Mouse (Mus musculus): ENCODE measurements at regions not wholly inside any gene's neighbourhood (a gene's known extent, or its start where the extent isn't known, plus 50 kb on each side); places are given as distances from the start of the nearest gene placed in this dataset.

DNA sequence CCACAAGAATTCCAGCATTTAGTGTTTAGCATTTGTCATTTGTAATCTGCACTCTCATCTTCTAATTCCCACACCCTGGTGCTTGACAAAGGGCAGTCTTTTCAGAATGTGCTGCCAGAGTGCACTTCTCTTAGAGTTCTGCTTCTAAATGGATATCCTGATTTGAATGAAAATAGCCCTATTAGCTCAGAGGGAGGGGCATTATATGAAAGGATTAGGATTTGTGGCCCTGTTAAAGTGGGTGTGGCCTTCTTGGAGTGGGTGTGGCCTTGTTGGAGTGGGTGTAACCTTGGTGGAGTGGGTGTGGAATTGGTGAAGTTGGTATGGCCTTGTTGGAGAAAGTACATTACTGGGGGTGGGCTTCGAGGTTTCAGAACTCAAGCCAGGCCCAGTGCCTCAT is 137.7 kb upstream of the Adamts16 start:
- DNase-seq: no peak

DNA sequence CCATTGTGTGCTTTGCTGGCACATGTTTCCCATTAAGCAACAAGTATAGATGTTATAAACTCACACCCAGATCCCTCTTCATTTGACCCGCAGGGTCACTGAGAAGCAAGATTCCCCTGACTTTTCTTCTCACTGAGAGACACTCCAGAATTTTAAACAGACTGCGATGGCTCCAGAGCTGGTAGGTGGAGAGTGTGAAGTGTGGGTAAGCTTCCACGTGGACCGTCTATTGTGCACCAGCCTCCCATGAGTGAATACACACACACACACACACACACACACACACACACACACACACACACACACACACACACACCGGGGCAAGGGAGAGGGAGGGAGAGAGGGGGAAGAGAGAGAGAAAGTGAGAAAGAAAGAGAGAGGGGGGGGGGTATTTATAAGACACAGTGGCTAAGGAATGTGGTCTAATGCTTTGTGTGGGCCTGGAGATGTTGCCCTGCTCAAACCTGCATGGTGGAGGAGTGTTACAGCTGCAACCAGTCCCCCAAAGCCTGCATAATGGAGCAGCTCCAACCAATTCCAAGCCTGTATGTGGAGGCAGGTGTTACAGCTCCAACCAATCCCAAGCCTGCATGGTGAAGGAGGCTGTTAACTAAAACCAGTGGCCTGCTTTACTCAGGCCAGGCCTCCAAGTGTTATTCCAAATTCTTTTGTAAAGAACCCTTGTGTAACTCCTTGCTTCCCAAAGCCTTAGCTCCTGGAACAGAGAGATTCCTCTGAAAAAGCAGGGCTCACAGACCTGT is 137.1 kb upstream of the Adamts16 start:
- DNase-seq: no peak

DNA sequence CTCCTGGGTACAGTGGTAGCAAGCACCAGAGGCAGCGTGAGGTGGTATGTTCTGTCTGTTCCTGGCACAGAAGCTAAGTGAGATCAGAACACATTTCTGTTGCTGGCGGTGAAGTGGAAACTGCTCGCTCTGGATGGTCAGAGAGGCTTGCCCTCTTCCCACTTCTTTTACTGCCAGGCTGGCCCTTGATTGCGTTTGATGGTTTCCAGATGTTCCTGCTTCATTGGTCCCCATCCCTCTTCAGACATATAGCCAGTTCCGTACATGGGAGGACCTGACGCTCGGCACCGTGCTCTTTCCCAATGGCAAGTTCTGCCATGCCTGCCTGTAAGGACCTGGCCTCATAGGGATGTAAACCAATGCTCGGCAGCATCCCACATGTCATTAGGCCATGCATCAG is 128.0 kb upstream of the Adamts16 start:
- DNase-seq: no peak

DNA sequence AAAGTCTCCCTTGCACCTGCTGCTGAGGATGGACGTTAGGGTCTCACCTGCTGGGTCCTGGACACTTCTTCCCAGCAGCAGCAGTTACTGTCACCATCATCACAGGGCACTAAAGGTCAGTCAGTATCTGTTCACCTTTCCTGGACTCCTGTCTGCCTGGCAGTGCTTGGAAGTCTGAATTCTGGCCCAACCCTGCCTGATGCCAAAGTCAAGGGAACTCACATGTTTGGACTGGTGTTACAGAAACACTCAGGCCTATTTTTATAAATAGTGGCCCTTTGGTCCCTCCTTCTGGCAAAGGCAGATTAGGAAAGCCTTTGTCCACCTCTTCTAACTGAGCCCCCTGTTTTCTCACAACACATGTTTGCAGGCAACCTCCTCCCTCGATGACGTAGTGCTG is 126.2 kb upstream of the Adamts16 start:
- no peak for DNase-seq

DNA sequence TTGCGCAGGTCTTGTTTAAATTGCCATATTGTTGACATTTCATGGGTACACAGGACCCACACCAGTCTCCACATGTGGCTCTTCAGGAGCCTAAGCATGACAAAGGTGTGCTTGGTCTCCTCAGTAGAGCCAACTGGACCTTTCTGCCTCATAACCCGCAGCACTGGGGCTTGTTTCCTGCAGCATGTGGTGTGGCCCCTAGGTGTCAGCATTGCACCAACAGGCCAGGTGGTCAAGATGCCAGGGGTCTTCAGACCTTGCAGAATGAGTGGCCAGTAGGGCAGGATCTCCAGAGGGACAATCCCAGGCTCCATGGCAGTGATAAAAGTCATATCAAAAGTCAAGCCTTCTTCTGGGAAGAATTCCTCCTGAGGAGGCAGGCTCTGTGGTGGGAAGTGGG is 121.8 kb upstream of the Adamts16 start:
- DNase-seq: peak in 1 of 2 experiments; percentile 3

DNA sequence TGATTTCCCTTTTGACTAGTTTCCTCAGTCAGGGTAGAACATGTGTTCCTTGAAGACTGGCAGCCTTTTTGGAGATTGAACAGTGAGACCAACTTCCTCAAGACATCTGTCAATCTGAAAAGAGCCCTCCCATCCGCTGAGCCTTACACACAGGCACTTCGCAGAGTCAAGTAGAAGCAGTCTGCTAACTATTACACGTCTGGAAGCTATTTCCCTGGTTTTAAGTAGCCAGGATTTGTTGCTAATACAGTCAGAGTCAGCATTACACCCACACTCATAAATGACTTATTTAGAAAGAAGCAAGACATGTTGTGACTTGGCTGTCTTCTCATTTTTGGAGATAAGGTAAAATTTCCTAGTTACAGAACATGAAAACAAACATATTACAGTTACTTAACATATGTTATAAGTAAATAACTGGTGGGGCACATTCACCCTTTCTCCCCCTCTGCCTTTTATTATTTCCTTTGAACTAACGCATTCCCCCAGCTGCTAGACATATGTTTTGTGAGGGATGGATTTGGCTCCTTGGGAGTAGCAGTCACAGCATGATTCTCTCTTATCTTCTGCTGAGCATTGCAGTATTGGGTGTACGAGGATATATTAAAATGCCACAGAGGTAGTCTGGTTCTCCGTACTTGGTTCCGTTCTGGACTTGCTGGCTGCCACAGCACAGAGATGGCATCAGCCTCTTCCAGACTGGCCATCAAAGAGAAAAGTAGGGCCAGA is 92.9 kb upstream of the Adamts16 start:
- DNase-seq: no peak

DNA sequence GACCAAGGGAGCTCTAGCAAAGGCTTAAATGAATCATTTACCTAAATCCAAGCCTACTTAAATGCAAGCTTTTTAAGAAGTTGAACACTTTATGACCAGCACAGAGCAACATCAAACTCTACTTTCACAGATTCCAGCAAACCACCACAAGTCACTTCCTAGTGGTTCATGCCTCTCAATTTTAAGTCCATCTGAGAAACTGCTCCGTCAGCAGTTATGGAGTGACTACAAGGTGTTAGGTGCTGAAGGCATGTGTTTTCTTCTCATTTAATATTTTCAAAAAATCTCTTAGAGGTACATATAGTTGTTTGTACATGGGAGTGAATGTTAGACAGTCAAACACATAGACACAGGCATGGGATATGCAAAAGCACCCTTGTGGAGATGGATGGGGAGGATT is 72.2 kb upstream of the Adamts16 start:
- DNase-seq: no peak

DNA sequence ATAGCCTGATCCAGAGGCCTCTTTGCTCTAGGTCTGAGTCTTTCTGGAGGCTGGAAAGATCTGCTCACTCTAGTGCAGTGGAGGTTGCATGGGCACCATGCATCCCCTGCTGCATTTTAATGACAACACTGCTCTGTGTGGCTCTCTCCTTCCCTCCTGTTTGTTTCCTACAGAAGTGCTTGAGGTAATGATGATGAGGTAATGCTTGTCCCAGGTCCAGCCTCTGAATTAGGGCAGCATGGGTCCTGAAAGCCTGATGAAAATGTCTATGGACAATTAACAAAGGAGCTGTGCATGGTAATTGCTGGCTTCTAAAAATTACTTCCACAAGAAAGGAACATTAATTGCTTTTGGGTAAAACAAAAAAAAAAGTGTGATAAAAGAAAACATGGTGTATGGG is 69.3 kb upstream of the Adamts16 start:
- DNase-seq: no peak

DNA sequence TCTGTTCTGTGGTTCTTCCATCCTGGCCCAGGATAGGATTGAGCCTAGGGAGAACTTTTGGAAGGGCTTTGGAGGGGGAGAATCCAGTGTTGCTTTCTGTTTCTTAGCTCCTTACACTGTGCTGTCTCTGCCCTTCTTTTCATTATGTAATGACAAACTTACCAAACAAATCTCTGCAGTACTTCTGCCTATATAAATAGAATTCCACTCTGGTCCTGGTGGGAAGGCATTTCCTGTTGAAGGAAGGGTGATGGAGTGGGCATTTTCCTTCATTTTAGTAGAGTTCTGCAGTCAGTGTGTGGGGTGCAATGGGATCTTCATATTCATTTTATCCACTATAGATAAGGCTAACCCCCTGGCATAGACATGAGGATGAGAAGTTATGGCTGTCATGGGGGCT is 63.2 kb upstream of the Adamts16 start:
- no peak for DNase-seq

DNA sequence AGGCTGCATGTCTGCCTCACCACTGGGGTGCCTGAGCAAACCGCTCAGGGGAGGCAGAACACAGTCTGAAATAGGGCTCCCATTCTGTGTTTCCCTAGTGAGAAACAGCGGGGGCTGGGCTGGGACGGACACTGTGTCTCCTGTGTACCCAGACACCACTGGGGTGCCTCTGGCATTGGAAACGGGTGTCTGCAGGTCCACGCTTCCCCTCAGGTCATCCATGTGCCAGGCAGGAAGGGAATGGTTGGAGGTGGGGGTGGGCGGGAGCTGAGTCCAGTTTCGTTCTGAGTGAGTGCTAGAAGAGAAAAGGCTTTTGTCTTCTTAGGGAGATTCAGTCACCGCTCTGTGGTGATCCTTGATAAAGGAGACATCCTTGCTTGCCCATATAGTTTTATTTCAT is 62.2 kb upstream of the Adamts16 start:
- no peak for DNase-seq

DNA sequence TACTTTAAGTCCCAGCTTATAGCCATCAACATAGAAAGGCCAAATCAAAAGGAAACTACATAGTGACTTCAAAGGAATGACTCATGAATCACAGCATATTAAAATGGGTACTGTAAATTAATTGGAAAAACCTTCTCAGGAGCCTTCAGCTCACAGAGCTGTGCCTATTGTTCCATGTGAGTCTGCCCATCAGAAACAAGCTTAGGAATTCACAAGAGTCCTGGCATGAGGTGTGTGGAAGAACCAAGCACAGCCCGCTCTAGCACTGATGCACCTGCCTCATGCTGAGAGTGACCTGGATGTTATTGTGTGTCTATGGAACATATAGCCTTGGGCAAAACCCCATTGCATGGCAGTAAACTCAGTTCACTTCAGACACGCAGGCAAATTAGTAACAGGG is 61.5 kb upstream of the Adamts16 start:
- DNase-seq: no peak

DNA sequence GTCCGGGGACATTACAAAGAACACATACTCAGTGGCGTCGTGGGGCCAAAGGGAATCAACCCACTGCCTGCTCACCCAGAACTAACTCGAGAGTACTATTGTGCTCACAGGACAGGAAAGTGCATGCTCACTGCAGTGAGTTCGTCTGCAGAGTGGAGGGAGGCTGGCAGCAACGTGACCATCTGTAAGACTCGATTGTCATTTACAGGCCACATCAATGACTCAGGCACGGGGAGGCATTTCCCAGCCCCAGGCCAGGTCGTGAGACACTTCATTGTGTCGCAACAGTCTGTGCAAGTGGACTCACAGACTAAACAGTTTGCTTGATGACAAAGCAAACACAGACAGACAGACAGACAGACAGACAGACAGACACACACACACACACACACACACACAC is 61.1 kb upstream of the Adamts16 start:
- DNase-seq: no peak

DNA sequence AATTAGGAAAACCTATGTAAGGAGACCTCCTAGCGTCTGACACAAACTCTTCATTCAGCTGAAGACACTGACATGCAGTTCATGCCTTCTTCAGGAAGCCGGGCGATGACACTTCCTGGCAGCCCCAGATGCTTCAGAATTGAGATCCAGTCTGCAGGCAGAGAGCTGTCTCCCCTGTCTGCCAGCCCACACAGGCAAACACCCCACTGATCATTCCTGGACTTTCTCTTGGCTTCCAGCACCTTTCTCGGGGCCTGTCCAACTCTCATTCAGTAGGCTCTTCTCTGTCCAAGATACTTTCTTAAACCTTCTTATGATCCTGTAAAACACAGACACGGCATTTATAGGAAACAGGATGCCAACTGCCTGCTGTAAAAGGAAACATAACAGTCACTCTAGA is 50.0 kb upstream of the Adamts16 start:
- no peak for DNase-seq
